16 mouse cellular contexts compared by ENCODE assay signal in the genomic region with DNA sequence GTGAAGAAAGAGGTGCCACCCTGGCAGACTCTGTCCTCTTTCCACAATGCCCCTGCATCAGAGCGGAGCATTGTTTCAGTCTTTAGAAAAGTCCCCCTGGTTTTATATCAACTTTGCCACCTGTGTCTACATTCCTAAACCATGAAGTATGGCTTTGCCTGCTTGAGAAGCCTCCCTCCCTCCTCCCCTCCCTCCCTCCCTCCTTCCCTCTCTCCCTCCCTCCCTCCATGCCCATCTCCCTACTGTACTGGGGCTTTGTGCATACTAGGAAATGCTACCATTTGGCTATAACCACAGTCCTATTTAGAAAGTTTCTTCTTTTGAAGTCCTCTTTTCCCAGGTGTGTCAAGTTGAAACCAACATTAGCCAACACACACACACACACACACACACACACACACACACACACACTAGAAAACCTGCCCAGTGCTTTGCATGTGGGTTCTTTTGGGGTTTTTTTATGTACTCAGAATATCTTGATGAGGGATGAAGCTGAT. TPM values are rescaled to one million over a fixed set of nuclear protein-coding genes. Genes with fewer than 3 reads are reported as not detected.
A peak's percentile ranks its signal among the peaks of the same experiment; 100 is the strongest.
DNase-seq lines count a peak whose midpoint lies in the region; ATAC-seq and TF ChIP-seq lines count a peak whose summit lies in the region.
"Had no signal": no experiment of that assay in that cellular context is flagged by ENCODE, and none has a peak within 500 bp of the region (broad histone marks: within the 10 kb centered on the region; RNA-seq: fewer than 3 reads in every experiment).

No protein-coding gene starts in this region.

- in situ Hi-C loops in CH12.LX (cut with MboI; ENCODE audit: low pct_ligation_motif_present, low pct_unique_long_range_greater_than_20kb, low sequenced_read_pairs) = no loop called here

- H3K4me1 ChIP-seq in kidney, embryonic 15.5 days = peaks cover 25% of the 10 kb centered on the region
- H3K4me1 ChIP-seq in CH12.LX (ENCODE audit: control insufficient read depth in 1 of 2, insufficient read depth in 2 of 2) = peaks cover 17 to 39% of the 10 kb centered on the region in 2 experiments
- H3K4me1 ChIP-seq in liver, embryonic 15.5 days (replicated peaks) = peaks cover 56% of the 10 kb centered on the region
- 0 out of 2 replicates have a peak, but pooled peaks cover 3% of the 10 kb centered on the region for H3K4me1 ChIP-seq in stomach, postnatal 0 days (replicated peaks; ENCODE audit: control insufficient read depth, insufficient read depth)
- H3K4me1 ChIP-seq: limb, embryonic 10.5 days had no signal

- H3K9ac ChIP-seq in kidney, embryonic 15.5 days = no peak overlapping the region
- no peak overlapping the region for H3K9ac ChIP-seq in CH12.LX (ENCODE audit: insufficient read depth, low read depth)
- H3K9ac ChIP-seq in liver, embryonic 15.5 days = no peak overlapping the region
- H3K9ac ChIP-seq in stomach, postnatal 0 days (ENCODE audit: low read length) = no peak overlapping the region
- H3K9ac ChIP-seq: heart, embryonic 13.5 days had no signal

- ATAC-seq in kidney, embryonic 15.5 days (replicated peaks; ENCODE audit: low FRiP score) = peak; percentile 61; the same call in 1 of the 2 replicates
- ATAC-seq in liver, embryonic 15.5 days (ENCODE audit: insufficient read depth) = 0 out of 2 replicates have a peak, but pooled peaks have one; percentile 7
- ATAC-seq in stomach, postnatal 0 days (ENCODE audit: low FRiP score, low TSS enrichment) = peak; percentile 50

- TF ChIP-seq RAD21 in CH12.LX (IDR thresholded peaks at IDR 0.05; ENCODE audit: low read depth, low read length) = no peak

- no peaks in the 10 kb centered on the region for H3K9me3 ChIP-seq in kidney, embryonic 15.5 days (replicated peaks)
- no peaks in the 10 kb centered on the region for H3K9me3 ChIP-seq in CH12.LX (replicated peaks; ENCODE audit: low read length)
- no peaks in the 10 kb centered on the region for H3K9me3 ChIP-seq in liver, embryonic 15.5 days (replicated peaks)
- no peaks in the 10 kb centered on the region for H3K9me3 ChIP-seq in stomach, postnatal 0 days (ENCODE audit: control insufficient read depth, low read length)
- H3K9me3 ChIP-seq: heart, embryonic 13.5 days; limb, embryonic 10.5 days had no signal

- TF ChIP-seq CTCF in CH12.LX (conservative IDR thresholded peaks at IDR 0.05 in 1 of 2, IDR thresholded peaks at IDR 0.05 in 1 of 2; ENCODE audit: low read depth in 2 of 2, low read length in 2 of 2) = no peak
- no peak for TF ChIP-seq CTCF in stomach, postnatal 0 days (IDR thresholded peaks at IDR 0.05; ENCODE audit: low read depth)

- H3K4me3 ChIP-seq in kidney, embryonic 15.5 days (replicated peaks) = no peak overlapping the region
- H3K4me3 ChIP-seq in CH12.LX (replicated peaks in 1 of 3; ENCODE audit: low read depth in 2 of 3, low read length in 2 of 3, poor library complexity in 1 of 3) = no peak overlapping the region
- H3K4me3 ChIP-seq in liver, embryonic 15.5 days (replicated peaks) = no peak overlapping the region
- no peak overlapping the region for H3K4me3 ChIP-seq in stomach, postnatal 0 days (ENCODE audit: low read depth, low read length)
- H3K4me3 ChIP-seq: heart, embryonic 13.5 days; limb, embryonic 10.5 days had no signal

- WGBS in kidney, embryonic 15.5 days = 63% methylated on average over 1 of the region's 1 CpGs
- 28% methylated on average over 1 of the region's 1 CpGs for WGBS in liver, embryonic 15.5 days (ENCODE audit: insufficient replicate concordance)
- WGBS in stomach, postnatal 0 days = 18% methylated on average over 1 of the region's 1 CpGs

- intact Hi-C loops in left cerebral cortex, postnatal 4 days (cut with DNase I) = no loop called here

- no peak for DNase-seq in kidney, adult 9 months
- DNase-seq in CH12.LX (ENCODE audit: extremely low read depth) = peak; percentile 73
- DNase-seq in stomach, postnatal 0 days (ENCODE audit: low spot score) = peak; percentile 57
- DNase-seq in left cerebral cortex, postnatal 4 days = no peak
- no peak for DNase-seq in urinary bladder, adult 2 months (ENCODE audit: low spot score)
- DNase-seq in right cerebral cortex, postnatal 10 days (ENCODE audit: low spot score in 2 of 2) = no peak
- DNase-seq: cerebellum, postnatal 36 days; kidney, adult 8-10 months; right cerebral cortex, adult 18-20 months had no signal

- H3K27ac ChIP-seq in kidney, embryonic 15.5 days = peak overlapping the region; percentile 69
- no peak overlapping the region for H3K27ac ChIP-seq in CH12.LX (ENCODE audit: insufficient read depth, low read depth)
- H3K27ac ChIP-seq in liver, embryonic 15.5 days (replicated peaks) = peak overlapping the region; percentile 78
- H3K27ac ChIP-seq in stomach, postnatal 0 days (replicated peaks) = 0 out of 2 replicates have a peak overlapping the region, but pooled peaks have one; percentile 30
- H3K27ac ChIP-seq: limb, embryonic 10.5 days; macrophage had no signal

- TF ChIP-seq POLR2A in CH12.LX (IDR thresholded peaks at IDR 0.05; ENCODE audit: low read depth, low read length) = no peak

- no peaks in the 10 kb centered on the region for H3K36me3 ChIP-seq in kidney, embryonic 15.5 days
- no peaks in the 10 kb centered on the region for H3K36me3 ChIP-seq in CH12.LX (replicated peaks in 1 of 2; ENCODE audit: control insufficient read depth in 1 of 2, insufficient read depth in 1 of 2, low read length in 1 of 2)
- no peaks in the 10 kb centered on the region for H3K36me3 ChIP-seq in liver, embryonic 15.5 days (replicated peaks)
- H3K36me3 ChIP-seq in stomach, postnatal 0 days (ENCODE audit: control insufficient read depth, insufficient read depth, low read length) = no peaks in the 10 kb centered on the region
- H3K36me3 ChIP-seq: heart, embryonic 13.5 days; limb, embryonic 10.5 days had no signal

- H3K4me2 ChIP-seq in kidney, embryonic 15.5 days = no peak overlapping the region
- H3K4me2 ChIP-seq in CH12.LX (ENCODE audit: insufficient read depth, low read depth, poor library complexity, severe bottlenecking) = peak overlapping the region; percentile 55
- no peak overlapping the region for H3K4me2 ChIP-seq in liver, embryonic 15.5 days
- no peak overlapping the region for H3K4me2 ChIP-seq in stomach, postnatal 0 days (replicated peaks; ENCODE audit: low read depth)
- H3K4me2 ChIP-seq: heart, embryonic 13.5 days had no signal

- dilution Hi-C loops in CH12.LX (cut with MboI; ENCODE audit: extremely low pct_ligation_motif_present, extremely low pct_unique_long_range_greater_than_20kb, low sequenced_read_pairs) = no loop called here

- TF ChIP-seq EP300 in CH12.LX (IDR thresholded peaks at IDR 0.05; ENCODE audit: low read length) = peak; percentile 83
- TF ChIP-seq EP300 in stomach, postnatal 0 days (optimal IDR thresholded peaks at IDR 0.05) = no peak

- H3K79me2 ChIP-seq in CH12.LX (replicated peaks; ENCODE audit: control insufficient read depth, extremely low read depth, insufficient read depth, poor library complexity, severe bottlenecking) = no peaks in the 10 kb centered on the region

- no peaks in the 10 kb centered on the region for H3K27me3 ChIP-seq in kidney, embryonic 15.5 days
- peaks cover 9% of the 10 kb centered on the region for H3K27me3 ChIP-seq in CH12.LX (replicated peaks)
- H3K27me3 ChIP-seq in liver, embryonic 15.5 days = no peaks in the 10 kb centered on the region
- H3K27me3 ChIP-seq in stomach, postnatal 0 days (ENCODE audit: control insufficient read depth, insufficient read depth, low read length) = no peaks in the 10 kb centered on the region
- H3K27me3 ChIP-seq: heart, embryonic 13.5 days had no signal

TF ChIP-seq in CH12.LX, 34 proteins besides CTCF, POLR2A, EP300 and RAD21 (continues in another document):
- 0 out of 2 replicates have a peak, but pooled peaks have one; percentile 10 for TF ChIP-seq CHD2 (IDR thresholded peaks at IDR 0.05; ENCODE audit: low read length)
- no peak for TF ChIP-seq POLR2AphosphoS2 (IDR thresholded peaks at IDR 0.05; ENCODE audit: low read depth, low read length)
- peak; percentile 77; the same call in 1 of the 2 replicates for TF ChIP-seq RCOR1 (conservative IDR thresholded peaks at IDR 0.05; ENCODE audit: low read depth, low read length)
- TF ChIP-seq BHLHE40 (IDR thresholded peaks at IDR 0.05; ENCODE audit: low read depth, low read length) = peak; percentile 72
- no peak for TF ChIP-seq SMC3 (IDR thresholded peaks at IDR 0.05; ENCODE audit: low read depth, low read length)
- TF ChIP-seq ZKSCAN1 (IDR thresholded peaks at IDR 0.05; ENCODE audit: borderline replicate concordance, low read depth, low read length) = no peak
- TF ChIP-seq MXI1 (IDR thresholded peaks at IDR 0.05; ENCODE audit: low read depth, low read length) = no peak
- no peak for TF ChIP-seq TBP (conservative IDR thresholded peaks at IDR 0.05; ENCODE audit: low read depth, low read length)

RNA-seq across cellular contexts. Expression of gene Adgrg1, which starts 18.4 kb away (rescaled TPM):
- 41.7 and 44.8 TPM in 2 replicates for polyA plus RNA-seq in kidney, embryonic 15.5 days (2015; fragmentation: Nextera tagmentation; extraction: Ambion mirVana)
- total RNA-seq in CH12.LX (2012; rRNA removed) (0.34 and 0.42 TPM in 2 replicates), CH12.LX (2014; rRNA removed) (1.1 and 1.2 TPM in 2 replicates)
- polyA plus RNA-seq in CH12.LX (2012; ENCODE audit: insufficient read length, low read depth) = 2.0 and 2.5 TPM in 2 replicates
- 45.2 and 46.1 TPM in 2 replicates for polyA plus RNA-seq in liver, embryonic 15.5 days (2015; fragmentation: Nextera tagmentation; extraction: Ambion mirVana)
- polyA plus RNA-seq in stomach, postnatal 0 days (2015; fragmentation: Nextera tagmentation; extraction: Ambion mirVana) = 42.4 and 50.9 TPM in 2 replicates
- 100 to 1,000 TPM; 125 to 153 TPM for total RNA-seq in left cerebral cortex, postnatal 4 days (2021)
- 47.4 and 52.8 TPM in 2 replicates for polyA plus RNA-seq in urinary bladder, adult 2 months (2012; rRNA removed)

RNA-seq across cellular contexts. Expression of gene Adgrg5, which starts 32.6 kb away (rescaled TPM):
- polyA plus RNA-seq in kidney, embryonic 15.5 days (2015; fragmentation: Nextera tagmentation; extraction: Ambion mirVana) = 0.05 and 0.13 TPM in 2 replicates
- total RNA-seq in CH12.LX (2012; rRNA removed) = 0.81 and 1.0 TPM in 2 replicates
- total RNA-seq in CH12.LX (2014; rRNA removed) = 5.2 and 6.9 TPM in 2 replicates
- polyA plus RNA-seq in CH12.LX (2012; ENCODE audit: insufficient read length, low read depth) = 9.2 and 10.0 TPM in 2 replicates
- polyA plus RNA-seq in liver, embryonic 15.5 days (2015; fragmentation: Nextera tagmentation; extraction: Ambion mirVana) = 0.25 TPM in 2 replicates
- 0.15 and 0.27 TPM in 2 replicates for polyA plus RNA-seq in stomach, postnatal 0 days (2015; fragmentation: Nextera tagmentation; extraction: Ambion mirVana)
- under 1 TPM in 1 of 2 experiments, not detected in 1; 0.74 TPM for total RNA-seq in left cerebral cortex, postnatal 4 days (2021)
- polyA plus RNA-seq in urinary bladder, adult 2 months (2012; rRNA removed) = 1.4 TPM in 2 replicates
- total RNA-seq: layer of hippocampus, postnatal 14 days had no signal
- polyA plus RNA-seq: embryonic facial prominence, embryonic 11.5 days had no signal

RNA-seq across cellular contexts. Expression of gene Ccdc102a, which starts 38.2 kb away (rescaled TPM):
- polyA plus RNA-seq in kidney, embryonic 15.5 days (2015; fragmentation: Nextera tagmentation; extraction: Ambion mirVana) = 21.6 and 24.1 TPM in 2 replicates
- total RNA-seq in CH12.LX (2012; rRNA removed) (5.8 and 5.9 TPM in 2 replicates), CH12.LX (2014; rRNA removed) (2.1 and 2.5 TPM in 2 replicates)
- 2.8 and 4.5 TPM in 2 replicates for polyA plus RNA-seq in CH12.LX (2012; ENCODE audit: insufficient read length, low read depth)
- polyA plus RNA-seq in liver, embryonic 15.5 days (2015; fragmentation: Nextera tagmentation; extraction: Ambion mirVana) = 2.3 TPM in 2 replicates
- 12.0 and 12.7 TPM in 2 replicates for polyA plus RNA-seq in stomach, postnatal 0 days (2015; fragmentation: Nextera tagmentation; extraction: Ambion mirVana)
- total RNA-seq in left cerebral cortex, postnatal 4 days (2021) = 1 to 10 TPM; 4.9 to 5.5 TPM
- polyA plus RNA-seq in urinary bladder, adult 2 months (2012; rRNA removed) = 36.5 and 36.8 TPM in 2 replicates

Comparison
In these comparisons a context has a peak if more than half of its experiments do, and no peak if none do; other contexts are left out.
1. ATAC-seq: peak in every context shown above with its lines; median percentile 61 in kidney, embryonic 15.5 days; 50 in stomach, postnatal 0 days; 7 in liver, embryonic 15.5 days.
2. DNase-seq: peak in CH12.LX (single experiment) and stomach, postnatal 0 days (single experiment); none in kidney, adult 9 months (single experiment), left cerebral cortex, postnatal 4 days (single experiment), urinary bladder, adult 2 months (single experiment) and right cerebral cortex, postnatal 10 days (0 of 2).
3. RNA of gene Adgrg1, which starts 18.4 kb away (polyA plus RNA-seq): 47.4 to 52.8 TPM in urinary bladder, adult 2 months, 45.2 to 46.1 TPM in liver, embryonic 15.5 days, 41.7 to 44.8 TPM in kidney, embryonic 15.5 days and 42.4 to 50.9 TPM in stomach, postnatal 0 days; 2.0 to 2.5 TPM in CH12.LX; every median in the first group is over 10 times any median in the second.